Mouse (Mus musculus): ENCODE data around the gene Smpd1.

Smpd1 gene

DNA sequence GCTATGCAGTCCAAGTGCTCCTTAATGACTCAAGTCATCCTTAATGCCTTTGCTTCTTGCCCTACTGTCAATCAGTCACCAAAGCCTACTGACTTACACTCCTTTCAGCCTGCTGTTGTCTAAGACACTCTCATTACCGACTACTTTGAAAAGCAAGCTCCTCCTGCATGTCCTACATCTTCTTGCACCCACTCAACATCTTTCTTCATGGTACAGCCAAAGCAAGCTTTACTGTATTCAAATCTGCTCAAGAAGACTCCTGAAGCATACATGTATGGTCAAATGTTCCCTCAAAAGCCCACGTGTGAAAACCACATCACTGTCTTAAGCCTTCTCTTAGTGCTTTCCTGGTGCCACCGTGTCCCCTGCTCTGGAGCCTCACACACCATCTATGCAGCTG lies 9.2 kb downstream of the Smpd1 start:
- no peak for DNase-seq

DNA sequence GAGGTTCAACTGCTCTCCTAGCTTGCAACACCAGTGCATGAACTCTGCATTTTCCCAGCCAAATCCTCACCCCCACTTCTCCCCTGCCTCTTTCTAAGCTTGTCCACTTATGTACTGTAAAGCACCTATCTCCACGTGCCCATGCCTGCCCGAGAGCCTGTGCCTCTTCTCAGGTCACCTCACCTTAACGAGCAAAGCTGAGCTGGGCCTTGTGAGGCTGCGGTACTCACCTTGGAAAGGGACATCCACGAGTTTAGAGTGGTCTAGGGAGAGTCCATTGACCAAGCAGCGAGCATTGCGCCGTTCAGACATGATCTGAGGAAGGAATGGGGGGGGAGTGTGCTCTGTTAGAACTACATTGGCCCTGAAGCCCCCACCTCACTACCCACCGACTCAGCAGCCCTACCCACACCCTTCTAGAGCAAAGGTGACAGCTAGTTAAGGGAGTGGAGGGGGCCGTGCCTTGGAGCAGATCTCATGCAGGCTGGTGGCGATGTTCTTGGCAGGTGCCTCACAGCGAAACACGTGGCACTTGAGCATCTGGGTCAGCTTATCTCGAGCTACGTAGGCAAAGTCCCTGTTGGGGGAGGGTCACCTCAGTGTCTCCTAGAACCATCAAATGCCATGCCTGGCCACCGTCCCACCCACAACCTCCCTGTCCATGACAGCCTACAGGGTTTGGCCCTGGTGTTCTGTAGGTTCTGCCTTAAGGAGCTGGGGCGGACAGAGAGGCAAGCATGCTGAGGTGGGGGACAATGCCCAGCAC lies 11.1 kb downstream of the Smpd1 start:
- DNase-seq, result no peak

DNA sequence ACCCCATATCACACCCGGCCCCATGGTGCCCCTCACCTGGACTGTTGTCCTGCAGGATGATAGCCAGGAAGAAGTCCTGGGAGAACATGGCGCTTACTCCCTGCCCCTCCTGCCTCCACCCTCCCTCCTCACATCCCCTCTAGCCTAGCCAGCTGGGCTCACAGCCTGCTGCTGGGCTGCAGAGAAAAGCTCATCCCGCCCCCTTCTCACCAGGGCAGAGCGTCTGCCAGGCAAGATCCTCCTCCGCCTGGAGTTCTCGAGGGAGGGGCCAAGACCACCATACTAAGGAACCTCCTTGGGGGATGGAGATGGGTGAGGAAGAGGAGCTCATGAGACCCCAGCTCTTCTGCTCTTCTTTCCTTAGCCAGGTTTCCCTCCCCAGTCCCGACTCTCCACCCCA lies 14.4 kb downstream of the Smpd1 start:
- no peak for DNase-seq

DNA sequence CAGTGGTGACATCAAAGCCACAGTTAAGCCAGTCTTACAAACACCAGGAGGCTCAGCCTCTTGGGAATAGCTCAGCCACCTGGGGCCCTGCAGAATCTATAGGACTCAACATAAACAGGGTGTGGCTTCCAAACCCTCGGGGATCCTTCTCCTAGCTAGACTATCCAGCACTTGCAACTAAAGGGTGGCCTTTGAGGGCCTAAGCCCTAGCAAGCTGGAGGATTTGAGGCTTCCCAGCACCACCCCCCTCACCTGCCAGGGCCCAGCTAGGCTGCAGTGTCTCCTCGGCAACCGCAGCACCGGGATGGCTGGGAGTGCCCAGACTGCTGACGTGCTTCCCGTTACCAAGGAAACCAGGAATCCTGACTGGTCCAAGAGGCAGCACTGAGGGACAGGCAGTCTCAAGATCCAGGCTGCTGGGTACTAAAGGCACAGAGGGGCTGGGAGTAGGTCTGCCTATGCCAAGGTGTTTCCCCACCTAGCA lies 14.9 kb downstream of the Smpd1 start:
- DNase-seq, result peak; percentile 30 to 32

DNA sequence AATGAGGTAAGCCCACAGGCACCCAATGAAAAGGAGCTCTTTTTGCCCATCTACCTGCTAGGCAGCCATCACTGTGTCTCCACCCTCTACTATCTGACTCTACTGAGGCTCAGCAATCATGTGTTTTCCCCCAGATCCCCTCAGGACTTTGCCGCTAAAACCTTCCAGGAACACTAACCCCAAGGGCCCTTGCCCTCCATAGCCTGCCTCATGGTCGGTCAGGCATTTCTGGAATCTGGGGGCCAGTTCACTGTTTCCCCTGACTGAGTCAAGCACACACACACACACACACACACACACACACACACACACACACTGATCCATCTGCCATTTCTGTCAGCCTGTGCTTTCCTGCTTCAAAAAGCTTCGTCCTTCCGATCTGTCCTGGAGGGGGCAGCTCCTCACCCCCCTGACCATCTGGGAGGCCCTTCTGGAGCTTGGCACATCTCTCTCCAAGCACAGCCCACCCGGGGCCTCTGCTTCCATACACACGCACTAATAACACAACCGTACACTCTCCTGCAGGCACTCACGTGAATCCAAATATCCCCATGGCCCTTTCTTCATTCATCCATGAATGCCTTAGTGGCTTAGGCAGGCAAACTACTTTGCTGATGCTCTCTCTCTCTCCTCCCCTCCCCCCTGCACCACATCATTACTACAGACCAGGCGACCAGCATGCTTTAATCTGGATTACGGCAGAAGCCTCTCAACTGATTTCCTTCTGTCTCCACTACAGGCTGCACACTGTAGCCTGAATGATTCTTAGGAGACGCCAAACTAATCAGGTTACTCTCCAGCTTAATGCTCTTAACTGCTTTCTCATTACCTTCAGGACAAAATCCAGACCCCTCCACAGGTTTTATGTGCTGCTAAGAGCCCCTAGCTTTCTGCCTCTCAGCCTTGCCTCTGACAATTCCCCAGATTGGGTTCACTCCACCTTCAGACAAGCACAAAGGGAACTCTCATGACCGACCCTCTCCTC lies 15.6 kb downstream of the Smpd1 start:
- no peak for DNase-seq

DNA sequence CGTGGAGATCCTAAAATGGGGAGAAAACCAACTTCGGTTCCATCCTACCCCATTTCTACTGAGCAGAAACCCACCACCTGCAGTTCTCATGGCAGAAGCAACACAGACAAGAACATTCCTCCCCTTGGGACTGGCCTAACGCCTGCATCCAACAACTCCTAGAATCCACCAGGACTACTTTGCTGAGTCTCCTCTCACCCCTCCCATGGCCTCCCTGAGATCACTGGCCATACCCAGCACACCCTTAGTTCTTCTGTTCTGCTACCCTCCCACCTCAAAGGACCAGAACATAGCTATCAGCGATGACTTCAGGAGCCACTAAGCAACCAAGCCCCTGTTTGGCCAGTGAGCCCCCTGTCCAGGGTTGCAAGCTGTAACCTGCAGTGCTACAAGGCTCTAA lies 16.6 kb downstream of the Smpd1 start:
- no peak for DNase-seq

DNA sequence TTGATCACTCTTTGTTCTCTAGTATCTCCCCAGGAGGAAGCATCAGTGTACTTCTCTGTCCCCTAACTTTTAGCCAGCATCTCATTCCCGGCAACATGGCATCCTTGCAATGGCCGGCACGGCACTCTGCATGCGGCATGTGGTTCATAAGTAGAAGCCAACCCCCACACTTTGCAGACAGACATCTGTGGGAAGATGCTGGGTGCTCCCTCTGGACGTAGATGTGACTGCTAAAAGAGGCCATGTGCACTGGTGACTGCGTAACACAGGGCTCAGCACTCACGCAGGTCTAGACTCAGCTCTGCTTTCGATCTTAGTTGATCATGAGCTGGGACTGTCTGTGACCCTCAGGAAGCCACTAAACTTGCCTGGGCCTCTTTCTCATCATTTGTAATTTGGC lies 18.8 kb downstream of the Smpd1 start:
- DNase-seq, result no peak

DNA sequence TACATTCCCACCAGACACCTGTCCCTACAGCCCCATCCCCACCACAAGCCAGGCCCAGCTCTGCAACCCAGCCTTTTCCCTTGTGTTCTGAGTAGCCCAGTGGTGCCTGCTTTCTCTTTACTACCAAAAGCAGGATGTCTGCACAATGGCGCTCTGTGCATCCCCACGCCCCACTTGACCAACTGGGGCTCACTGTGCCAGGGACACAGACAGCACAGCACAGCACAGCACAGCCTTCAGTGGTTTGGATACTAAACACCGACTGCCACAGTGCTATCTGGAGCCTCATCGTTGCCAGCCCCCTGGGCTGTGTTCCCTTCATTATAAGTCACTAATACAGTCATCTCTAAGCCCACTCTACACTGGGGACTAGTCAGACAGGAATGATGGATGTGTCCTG lies 20.4 kb downstream of the Smpd1 start:
- DNase-seq, result no peak

DNA sequence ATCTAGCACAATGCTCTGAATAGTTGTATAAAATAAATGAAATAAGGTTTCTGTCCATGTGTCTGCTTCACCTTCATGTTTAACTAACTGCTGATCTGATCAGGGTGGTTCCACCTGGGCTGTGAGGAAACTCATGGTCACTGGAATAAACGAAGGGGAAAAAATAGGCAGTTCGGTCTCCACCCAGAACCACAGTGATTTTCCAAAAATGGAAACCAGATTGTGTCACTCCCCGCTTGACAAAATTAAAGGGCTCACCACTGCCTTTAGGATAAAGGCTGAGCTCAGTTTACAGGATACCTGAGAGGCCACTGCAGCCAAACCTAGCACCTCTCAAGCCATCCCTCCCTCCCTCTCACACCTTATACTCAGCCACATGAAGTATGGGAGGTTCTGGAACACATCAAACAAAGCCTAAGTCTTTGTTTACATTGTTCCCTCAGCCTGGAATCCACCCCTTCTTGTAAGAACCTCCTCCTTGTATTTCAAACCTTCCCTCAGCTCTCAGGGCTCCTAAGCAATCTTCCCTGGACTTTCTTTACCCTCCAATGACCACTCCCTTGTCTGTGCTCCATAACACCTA lies 22.1 kb downstream of the Smpd1 start:
- no peak for DNase-seq

DNA sequence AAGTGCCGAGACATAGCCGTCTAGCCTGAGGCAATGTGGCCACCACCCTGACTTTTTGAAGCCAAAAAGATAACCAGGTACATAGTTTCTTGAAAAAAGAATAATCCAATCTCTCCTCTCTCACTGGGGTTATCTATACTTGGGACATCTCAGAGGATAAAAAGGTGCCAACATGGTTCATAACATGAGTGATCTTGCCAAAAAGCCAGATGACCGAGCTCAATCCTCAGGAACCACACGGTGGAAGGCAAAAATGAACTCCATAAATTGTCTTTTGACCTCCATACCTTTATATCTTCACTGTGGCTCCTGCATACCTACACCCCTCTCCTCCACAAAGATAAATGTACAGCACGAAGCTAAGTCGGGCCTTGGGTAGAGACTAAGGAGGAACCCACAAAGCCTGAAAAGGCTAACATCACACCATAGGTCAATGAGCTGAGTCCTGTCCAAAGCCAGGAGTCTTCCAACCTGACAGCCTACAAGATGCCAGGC lies 23.3 kb downstream of the Smpd1 start:
- DNase-seq, result no peak

DNA sequence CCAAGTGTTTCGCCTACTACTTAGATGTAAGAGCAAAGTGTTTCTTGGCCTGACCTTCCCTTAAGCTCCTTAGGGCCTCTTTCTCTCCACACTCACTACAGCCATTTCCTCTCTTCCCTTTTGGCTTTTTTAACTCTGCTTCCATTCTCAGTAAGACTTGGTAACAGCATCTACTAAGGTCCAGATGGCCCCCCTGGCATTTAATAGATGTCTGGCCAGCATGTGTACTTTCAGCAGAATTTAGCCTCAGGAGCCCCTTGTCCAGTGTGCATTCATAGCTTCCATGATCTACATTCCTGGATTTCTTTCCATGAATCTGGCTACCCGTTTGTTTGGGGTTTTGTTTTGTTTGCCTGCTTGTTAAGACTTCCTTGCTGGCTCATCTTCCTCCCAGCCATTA lies 24.3 kb downstream of the Smpd1 start:
- DNase-seq, result no peak

DNA sequence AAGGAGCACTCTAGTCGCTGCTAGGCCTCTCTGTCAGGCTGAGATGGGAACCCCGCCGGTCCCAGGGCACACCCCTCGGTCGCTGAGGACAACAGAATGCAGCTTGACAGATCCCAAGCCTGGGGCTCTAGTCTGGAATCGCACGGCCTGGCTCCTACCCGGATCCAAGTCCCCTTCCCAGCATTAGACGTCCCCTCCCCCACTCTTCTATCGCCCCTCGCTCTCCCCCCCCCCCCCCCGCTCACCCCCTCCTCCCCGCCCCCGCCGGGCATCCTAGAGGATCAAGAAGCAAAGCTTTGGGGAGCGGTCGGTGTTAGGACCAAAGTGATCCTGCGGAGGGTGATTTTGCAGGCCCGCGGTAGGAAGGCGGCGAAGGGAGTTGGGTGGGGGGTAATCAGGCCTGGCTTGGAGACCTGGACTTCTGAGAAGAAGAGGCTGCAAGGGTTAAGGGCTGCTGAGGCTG lies 26.5 kb downstream of the Smpd1 start:
- peak in 1 of 2 experiments; percentile 26 for DNase-seq

DNA sequence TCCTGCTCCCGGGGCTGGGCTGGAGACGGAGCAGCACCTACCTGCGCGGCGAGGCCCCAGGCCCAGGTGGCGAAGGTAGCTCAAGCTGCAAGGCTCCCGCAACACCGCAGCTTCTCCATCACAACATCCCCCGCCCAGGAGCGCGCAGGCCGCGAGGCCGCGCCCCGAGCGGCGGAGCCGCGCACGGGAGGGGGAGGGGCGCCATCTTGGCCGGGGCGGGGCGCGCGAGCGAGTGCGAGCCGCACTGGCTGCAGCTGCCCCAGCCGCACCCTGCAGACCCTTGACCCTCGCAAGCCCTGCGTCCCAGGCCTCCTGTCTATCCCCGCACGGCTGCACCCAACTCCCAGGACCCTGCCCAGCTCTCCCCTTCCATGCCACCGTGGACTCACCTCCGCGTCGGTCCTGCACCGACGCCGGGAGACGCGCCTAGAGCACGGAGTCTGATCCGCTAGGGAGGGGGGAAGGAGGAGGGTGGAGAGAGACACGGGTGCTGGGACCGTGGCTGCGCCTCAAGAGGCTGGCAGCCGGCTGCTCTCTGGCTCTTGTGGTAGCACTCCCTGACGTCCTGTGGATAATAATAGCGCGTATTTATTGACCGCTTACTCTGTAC lies 27.0 kb downstream of the Smpd1 start, which contains the start of gene Apbb1:
Apbb1 (minus strand) TSS at position 560 of the 610 bp plus-strand sequence.
- DNase-seq, result peak; percentile 65 to 86

DNA sequence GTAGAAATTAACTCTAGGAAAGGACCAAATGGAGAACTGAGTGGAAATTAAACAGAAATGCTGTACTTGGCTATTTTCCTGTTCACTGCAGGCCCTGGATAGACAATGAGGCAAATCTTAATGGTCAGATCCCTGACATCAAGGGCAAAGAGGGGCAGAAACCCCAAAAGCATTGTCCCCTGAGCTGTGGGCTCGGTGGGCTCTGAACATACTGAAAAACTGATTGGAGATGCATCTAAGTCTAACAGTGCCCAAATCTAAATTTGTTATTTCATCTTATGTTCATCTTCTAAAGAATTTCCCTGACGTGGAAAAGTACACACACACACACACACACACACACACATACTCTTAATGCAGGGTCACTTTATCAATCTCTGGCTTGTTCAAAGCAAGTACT lies 27.8 kb downstream of the Smpd1 start:
- no peak for DNase-seq

DNA sequence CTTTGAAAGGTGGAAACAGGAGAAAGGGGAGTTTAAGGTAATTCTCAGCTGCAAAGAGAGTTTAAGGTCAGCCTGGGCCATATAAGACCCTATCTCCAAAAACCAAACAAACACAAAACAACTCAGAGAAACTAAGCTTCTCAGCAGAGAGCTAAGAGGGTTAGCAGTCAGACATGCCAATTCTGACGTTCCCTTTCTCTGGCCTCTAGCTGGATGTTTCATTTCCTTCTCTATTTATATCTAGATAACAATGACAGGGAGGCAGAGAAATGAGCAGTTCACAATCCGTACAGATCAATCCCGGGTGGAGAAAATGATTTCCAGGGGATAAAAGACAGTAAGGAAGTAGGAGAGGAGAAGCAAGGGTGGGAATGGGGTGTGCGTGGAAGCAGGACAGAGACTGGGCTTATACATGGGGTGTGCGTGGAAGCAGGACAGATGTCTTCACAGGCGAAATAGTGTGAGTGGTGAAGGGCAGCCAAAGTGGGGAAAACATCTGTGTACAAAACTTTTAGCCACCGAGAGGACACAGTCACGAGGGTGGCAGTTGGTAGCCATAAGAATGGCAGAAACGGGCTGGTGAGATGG lies 34.3 kb downstream of the Smpd1 start:
- no peak for DNase-seq

DNA sequence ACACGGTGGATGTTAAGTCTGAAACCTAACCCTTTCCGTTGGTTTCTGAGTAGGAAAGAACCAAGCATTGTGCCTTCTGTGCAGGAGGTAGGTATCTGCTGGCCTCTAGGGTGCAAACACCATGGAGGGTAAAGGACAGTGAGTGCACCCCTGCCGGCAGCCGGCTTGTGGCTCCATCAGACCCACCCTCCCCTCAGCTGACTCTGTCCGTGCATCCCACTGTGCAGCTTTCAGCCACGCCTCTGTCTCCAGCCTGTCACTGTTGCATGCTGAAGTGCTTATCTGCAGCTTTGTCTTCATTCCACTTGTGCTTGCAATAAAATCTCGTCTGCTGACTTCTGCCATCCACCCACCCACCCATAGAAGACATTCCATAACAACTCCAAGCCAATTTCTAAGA lies 35.9 kb downstream of the Smpd1 start:
- DNase-seq, result no peak

DNA sequence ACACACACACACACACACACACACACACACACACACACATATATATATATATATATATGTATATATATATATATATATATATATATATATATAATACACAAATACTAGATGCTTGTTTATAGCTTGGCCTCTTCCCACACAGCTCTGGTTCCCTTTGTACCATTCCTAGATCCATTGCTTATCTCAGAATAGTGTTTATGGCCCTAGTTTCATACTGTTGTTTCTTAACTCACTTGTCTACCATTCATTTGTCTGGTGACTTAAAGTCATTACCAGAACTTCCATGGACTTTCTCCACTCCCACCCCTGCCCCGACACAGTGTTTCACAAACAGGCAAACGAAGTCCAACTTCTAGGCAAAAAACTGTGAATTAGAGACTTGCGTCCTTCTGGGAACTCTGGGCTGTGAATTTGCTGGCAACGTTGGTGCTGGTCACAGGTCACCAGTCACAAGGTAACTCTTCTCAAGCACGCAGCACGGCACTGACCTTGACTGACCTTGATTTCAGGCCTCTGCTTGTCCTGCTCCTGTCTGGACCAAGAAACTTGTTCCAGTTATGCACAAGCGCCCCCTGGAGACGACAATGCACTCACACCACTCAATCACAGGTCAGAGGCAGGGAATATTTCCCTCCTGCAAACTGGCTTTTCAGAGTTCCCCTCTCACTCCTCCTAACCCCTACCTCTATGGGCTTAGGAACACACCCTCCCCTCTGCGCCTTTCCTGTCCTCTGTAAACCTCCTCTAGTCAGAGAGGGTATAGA lies 48.9 kb downstream of the Smpd1 start:
- DNase-seq, result peak; percentile 93 to 96

All from kidney, postnatal 36 days (tissue).